Mouse (Mus musculus): ENCODE results near the gene Ube2s. TPM values are rescaled to one million over a fixed set of nuclear protein-coding genes. Genes with fewer than 3 reads are reported as not detected.

The Ube2s gene
- total RNA-seq, 2 experiments from 2014 or later = 98.6 to 117 TPM

GRCm38 (mm10) chr7:4744886-4745285, 67.5 kb downstream of the Ube2s start:
- DNase-seq (ENCODE audit: low spot score in 2 of 2) = no peak
- intact Hi-C loops (cut with DNase I) = no loop called here

Other genes starting within 250 kb of the Ube2s start
- under 1 TPM; 0.84 to 0.95 TPM for gene Ptprh, start 208.5 kb downstream of the Ube2s start, total RNA-seq (2021)
- gene Tmem86b, start 181.2 kb downstream of the Ube2s start, total RNA-seq (2021) = 10 to 100 TPM; 10.0 to 16.8 TPM
- gene Ppp6r1, start 153.6 kb downstream of the Ube2s start, total RNA-seq (2021) = 100 to 1,000 TPM; 138 to 145 TPM
- 100 to 1,000 TPM; 100 to 106 TPM for gene Hspbp1, start 127.5 kb downstream of the Ube2s start, total RNA-seq (2021)
- 100 to 1,000 TPM; 398 to 475 TPM for gene Brsk1, start 122.0 kb downstream of the Ube2s start, total RNA-seq (2021)
- not detected for gene Tmem150b, start 87.3 kb downstream of the Ube2s start, total RNA-seq (2021)
- gene Kmt5c, start 72.5 kb downstream of the Ube2s start, total RNA-seq (2021) = 10 to 100 TPM; 18.9 to 35.8 TPM
- gene Cox6b2, start 59.5 kb downstream of the Ube2s start, total RNA-seq (2021) = 1 to 10 TPM; 4.8 to 5.5 TPM
- gene Fam71e2, start 41.3 kb downstream of the Ube2s start, total RNA-seq (2021) = not detected
- under 1 TPM; 0.43 to 0.59 TPM for gene Il11, start 29.7 kb downstream of the Ube2s start, total RNA-seq (2021)
- gene Tmem190, start 29.7 kb downstream of the Ube2s start, total RNA-seq (2021) = not detected
- 1 to 10 TPM; 2.7 to 3.7 TPM for gene Tmem238, start 22.9 kb downstream of the Ube2s start, total RNA-seq (2021)
- 100 to 1,000 TPM; 416 to 455 TPM for gene Rpl28, start 19.7 kb downstream of the Ube2s start, total RNA-seq (2021)
- 100 to 1,000 TPM in 1 of 2 experiments, 10 to 100 TPM in 1; 95.1 to 151 TPM for gene Shisa7, start 32.1 kb upstream of the Ube2s start, total RNA-seq (2021)
- 1 to 10 TPM; 6.0 to 8.6 TPM for gene Isoc2b, start 57.7 kb upstream of the Ube2s start, total RNA-seq (2021)
- 10 to 100 TPM; 10.3 to 13.5 TPM for gene Isoc2a, start 64.6 kb upstream of the Ube2s start, total RNA-seq (2021)
- under 1 TPM in 1 of 2 experiments, not detected in 1; 0.32 TPM for gene Gm36210, start 93.9 kb upstream of the Ube2s start, total RNA-seq (2021)
- 10 to 100 TPM; 14.0 to 17.0 TPM for gene Zfp628, start 102.6 kb upstream of the Ube2s start, total RNA-seq (2021)
- gene Nat14, start 109.4 kb upstream of the Ube2s start, total RNA-seq (2021) = 100 to 1,000 TPM; 103 to 106 TPM
- 1 to 10 TPM in 1 of 2 experiments, under 1 TPM in 1; 0.84 to 3.6 TPM for gene Ssc5d, start 113.2 kb upstream of the Ube2s start, total RNA-seq (2021)
- gene Sbk2, start 151.8 kb upstream of the Ube2s start, total RNA-seq (2021) = under 1 TPM in 1 of 2 experiments, not detected in 1; 0.15 TPM
- gene Sbk3, start 158.6 kb upstream of the Ube2s start, total RNA-seq (2021) = under 1 TPM; 0.44 to 0.86 TPM
- gene Zfp579, start 183.6 kb upstream of the Ube2s start, total RNA-seq (2021) = 10 to 100 TPM; 30.9 to 31.3 TPM
- 1 to 10 TPM; 6.7 to 7.0 TPM for gene Zfp524, start 201.8 kb upstream of the Ube2s start, total RNA-seq (2021)
- gene Fiz1, start 202.1 kb upstream of the Ube2s start, total RNA-seq (2021) = 10 to 100 TPM; 22.2 to 32.9 TPM
- gene Gm44973, start 202.9 kb upstream of the Ube2s start, total RNA-seq (2021) = not detected
- 10 to 100 TPM; 32.7 to 42.3 TPM for gene Zfp865, start 207.8 kb upstream of the Ube2s start, total RNA-seq (2021)
- 10 to 100 TPM; 60.6 to 60.9 TPM for gene Ccdc106, start 208.0 kb upstream of the Ube2s start, total RNA-seq (2021)
- 1 to 10 TPM in 1 of 2 experiments, not detected in 1; 1.1 TPM for gene 4632433K11Rik, start 221.5 kb upstream of the Ube2s start, total RNA-seq (2021)
- gene Zfp784, start 225.9 kb upstream of the Ube2s start, total RNA-seq (2021) = 1 to 10 TPM; 5.3 to 5.7 TPM
- gene Zfp580, start 238.9 kb upstream of the Ube2s start, total RNA-seq (2021) = 10 to 100 TPM; 27.4 to 35.7 TPM
- gene U2af2, start 249.6 kb upstream of the Ube2s start, total RNA-seq (2021) = 100 to 1,000 TPM; 162 to 183 TPM

Measured in left cerebral cortex, postnatal 36 days (tissue).